Mouse (Mus musculus) C2C12 (cell line): Measurements from ENCODE around the gene Stard3.

Experiments used
- CEBPB ChIP-seq: IDR thresholded peaks from one replicate; pipeline ENCODE4 v1.6.1; 2011; ENCODE audit warnings: low read depth, mild to moderate bottlenecking, control low read depth, moderate library complexity
- CTCF ChIP-seq: IDR thresholded peaks from one replicate; pipeline ENCODE4 v1.5.1; 2011; ENCODE audit not compliant: control insufficient read depth, insufficient read depth, insufficient read length
- FOSL1 ChIP-seq: IDR thresholded peaks from one replicate; pipeline ENCODE4 v1.8.0; 2011; ENCODE audit warnings: mild to moderate bottlenecking, low read length; ENCODE audit not compliant: poor library complexity, insufficient read depth, severe bottlenecking
- MAX ChIP-seq: IDR thresholded peaks from one replicate; pipeline ENCODE4 v1.6.1; 2011; ENCODE audit warnings: mild to moderate bottlenecking, control low read depth
- MYOD1 ChIP-seq: IDR thresholded peaks from one replicate; pipeline ENCODE4 v1.6.1; 2011; ENCODE audit warnings: low read depth; ENCODE audit not compliant: control insufficient read depth, insufficient read length
- MYOG ChIP-seq: IDR thresholded peaks from one replicate; pipeline ENCODE4 v1.6.1; 2011; ENCODE audit not compliant: control insufficient read depth, insufficient read length; ENCODE audit errors: extremely low read depth
- USF1 ChIP-seq: IDR thresholded peaks from one replicate; pipeline ENCODE4 v1.6.1; 2011; ENCODE audit warnings: low read depth, mild to moderate bottlenecking, control low read depth, moderate library complexity

DNA sequence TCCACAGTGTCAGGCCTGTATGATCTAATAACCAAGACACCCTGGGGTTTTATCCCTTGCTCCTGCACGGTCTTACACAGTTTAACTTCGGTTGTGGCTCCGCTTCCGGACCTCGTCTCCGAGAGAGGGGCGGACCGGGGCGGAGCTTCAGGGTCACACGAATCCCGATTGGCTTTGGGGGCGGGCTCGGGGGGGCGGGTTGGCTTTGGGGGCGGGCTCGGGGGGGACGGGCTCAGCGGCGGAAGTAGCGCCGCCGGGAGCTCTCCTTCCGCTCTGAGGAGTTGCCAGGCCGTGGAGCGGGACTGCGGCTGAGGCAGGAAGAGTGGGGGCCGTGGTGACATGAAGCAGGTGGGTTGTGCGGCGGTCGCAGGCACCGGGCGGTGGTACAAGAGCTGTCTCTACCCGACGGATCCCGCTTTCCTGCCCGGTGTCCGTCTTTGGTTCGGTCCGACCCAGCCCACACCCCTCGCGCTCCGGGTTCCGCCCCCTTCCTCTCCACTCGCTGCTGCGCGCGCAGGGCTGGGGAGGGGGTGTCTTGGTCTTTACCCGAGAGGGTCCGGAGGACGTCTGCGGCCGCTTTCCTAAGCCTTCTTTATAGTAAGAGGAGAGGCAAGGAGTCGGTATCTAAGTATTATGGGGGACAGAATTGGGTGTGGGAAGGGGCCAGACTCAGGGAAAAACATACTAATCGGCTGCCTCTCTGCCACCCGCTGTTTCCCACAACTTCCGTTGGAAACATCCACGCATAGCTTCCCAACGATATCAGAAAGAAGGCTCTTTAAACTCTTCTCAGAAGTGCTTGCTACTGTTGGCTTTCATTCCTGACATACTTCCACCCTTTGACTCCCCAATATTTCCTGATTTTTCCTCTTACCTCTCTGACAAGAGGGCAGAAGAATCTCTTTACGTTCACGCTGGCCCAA, at the start of gene Stard3:
- no peak for TF ChIP-seq CTCF
- no peak for TF ChIP-seq MAX
- no peak for TF ChIP-seq USF1
- no peak for TF ChIP-seq CEBPB
- TF ChIP-seq FOSL1: no peak
- TF ChIP-seq MYOD1: no peak
- no peak for TF ChIP-seq MYOG
